Mouse (Mus musculus) liver (tissue): ENCODE data around the gene Vmn1r75.

ENCODE experiments used
- DNase-seq: peaks from one replicate; pipeline ENCODE4 v3.0.0-alpha.2; 2020; ENCODE audit warnings: mixed read lengths

The Vmn1r75 gene

DNA sequence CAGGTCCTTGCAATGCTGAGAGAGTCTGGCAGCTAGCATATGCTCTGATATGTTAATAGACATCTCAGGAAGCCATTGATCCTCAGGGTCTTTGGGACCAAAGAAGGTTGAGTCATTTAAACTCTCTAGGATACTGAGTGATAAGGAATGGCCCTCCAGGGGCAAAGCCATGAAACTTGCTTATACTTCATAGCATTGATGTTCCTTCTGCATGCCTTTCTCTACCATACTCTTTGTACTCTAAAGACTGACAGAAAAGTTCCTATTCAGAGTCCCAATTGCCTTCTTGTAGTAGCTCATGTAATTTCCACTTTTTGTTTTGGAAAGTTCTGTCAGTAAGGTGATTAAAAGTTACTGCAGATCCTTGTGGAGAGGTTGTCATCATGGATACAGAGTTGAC, at the start of gene Vmn1r75:
Gene Vmn1r75 (plus strand): TSS at position 301 of the 400 bp plus-strand sequence.
- DNase-seq, result no peak

DNA sequence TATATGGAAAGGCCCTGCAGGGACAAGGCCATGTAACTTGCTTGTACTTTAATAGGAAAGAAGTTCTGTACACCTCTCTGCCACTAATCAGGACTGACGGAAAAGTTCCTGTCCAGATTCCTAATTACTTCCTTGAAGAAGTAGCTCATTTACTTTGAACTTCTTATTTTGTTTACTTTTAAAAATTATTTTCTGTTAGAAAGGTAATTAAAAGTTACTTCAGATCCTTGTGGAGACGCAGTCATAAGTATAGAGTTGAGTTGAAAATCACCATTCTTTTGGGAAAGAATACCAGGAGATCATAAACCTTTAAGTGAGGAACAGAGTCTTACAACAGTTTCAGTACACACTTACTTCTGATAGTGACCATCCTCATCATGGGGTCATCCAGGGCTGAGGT, 40.8 kb upstream of the Vmn1r75 start, which contains the start of gene Vmn1r74:
Gene Vmn1r74 (plus strand): TSS at position 301 of the 400 bp plus-strand sequence.
- no peak for DNase-seq
